Mouse (Mus musculus) CD8-positive naive resting alpha-beta T cell, adult 2 months (primary cell): Measurements from ENCODE around the gene Phldb3.

Experiments used
- DNase-seq, 2 experiments: peaks; one replicate each; pipeline ENCODE4 v3.0.0; 2022; ENCODE audit warnings: low read depth in 2 of 2, low spot score in 2 of 2

Phldb3 gene

DNA sequence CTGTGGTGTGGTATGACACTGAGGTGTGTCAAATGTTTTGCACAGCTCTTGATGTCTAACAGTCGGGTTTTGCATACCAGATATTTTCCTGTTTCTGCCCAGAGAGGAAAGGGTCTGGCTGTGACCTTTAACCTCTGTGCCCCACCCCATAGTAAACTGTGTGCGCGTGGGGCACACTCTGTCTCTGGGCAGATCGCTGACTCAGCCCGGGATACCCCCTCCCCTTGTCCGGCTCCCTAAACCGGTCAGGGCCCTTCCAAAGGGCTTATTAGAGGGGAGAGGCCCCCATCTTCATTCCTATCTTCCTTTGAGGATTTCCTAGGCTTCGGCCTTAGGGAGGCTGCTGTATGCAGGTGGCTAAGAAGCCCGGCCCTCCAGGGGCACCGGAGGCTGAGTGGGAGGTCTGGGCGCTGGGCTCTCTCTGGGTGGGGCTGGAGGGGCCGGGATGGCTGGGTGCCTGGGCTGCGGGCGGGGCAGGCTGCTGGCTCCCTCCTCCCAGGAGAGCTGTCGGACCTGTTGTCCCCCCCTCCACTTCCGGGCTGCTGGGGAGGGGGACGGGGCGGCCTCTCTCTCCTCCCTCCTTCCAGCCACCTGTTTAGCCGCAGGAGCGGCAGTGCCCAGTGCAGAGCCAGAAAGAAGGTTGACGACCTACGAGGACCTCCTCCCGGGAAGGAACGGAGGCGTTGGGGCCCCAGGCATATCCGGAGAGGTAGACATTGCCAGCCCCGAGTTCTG lies at the start of gene Phldb3:
TSS of gene Phldb3 (plus strand) at position 620 of the 735 bp plus-strand sequence.
- DNase-seq, result peak in 1 of 2 experiments; percentile 37

DNA sequence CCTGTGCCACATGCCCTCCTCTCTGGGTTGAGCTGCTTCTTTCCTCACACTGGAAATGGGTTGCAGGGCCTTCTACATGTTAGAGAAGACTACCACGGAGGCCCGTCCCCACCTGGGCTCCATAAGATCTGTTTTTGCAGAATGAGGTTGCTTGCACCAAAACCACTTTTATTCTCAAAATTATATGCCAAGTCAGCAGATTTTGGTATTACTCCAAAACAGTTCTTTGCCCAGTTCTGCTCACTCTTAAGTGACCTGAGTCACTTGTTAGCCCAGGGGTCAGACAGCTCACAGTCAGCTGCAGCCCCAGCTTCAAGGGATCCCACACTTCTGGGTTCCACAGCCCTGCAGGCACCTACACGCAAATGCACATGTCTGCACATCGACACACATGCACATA lies 49.1 kb upstream of the Phldb3 start:
- no peak for DNase-seq

DNA sequence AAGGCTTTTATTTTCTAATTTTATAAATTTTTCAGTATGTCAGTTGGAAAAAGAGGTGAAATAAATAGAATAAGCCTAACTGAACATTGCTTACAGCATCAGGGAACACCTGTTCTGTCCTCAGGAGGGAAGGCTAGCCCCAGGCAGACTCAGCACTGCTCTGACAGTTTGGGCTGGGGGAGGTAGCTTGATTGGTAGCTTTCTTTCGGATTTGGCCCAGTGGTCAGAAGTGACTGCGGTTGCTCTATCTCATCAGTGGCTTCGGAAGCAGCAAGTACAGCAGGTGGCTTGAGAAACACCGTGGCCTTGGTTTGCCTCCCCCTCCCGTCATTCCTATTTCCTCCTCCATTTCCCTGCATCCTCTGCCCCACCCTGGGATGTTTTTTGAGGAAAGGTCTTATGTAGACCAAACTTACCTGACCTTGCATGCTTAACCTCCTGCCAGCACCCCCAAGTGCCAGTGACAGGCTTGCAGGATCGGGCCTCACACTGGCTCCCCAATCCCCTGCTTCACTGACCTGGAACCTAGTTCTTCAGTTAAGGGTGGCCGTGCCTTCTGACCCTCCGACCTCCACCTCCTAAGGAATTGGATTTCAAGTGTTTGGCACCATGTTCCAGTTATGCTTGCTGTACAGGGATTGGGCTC lies 47.2 kb upstream of the Phldb3 start:
- no peak for DNase-seq

DNA sequence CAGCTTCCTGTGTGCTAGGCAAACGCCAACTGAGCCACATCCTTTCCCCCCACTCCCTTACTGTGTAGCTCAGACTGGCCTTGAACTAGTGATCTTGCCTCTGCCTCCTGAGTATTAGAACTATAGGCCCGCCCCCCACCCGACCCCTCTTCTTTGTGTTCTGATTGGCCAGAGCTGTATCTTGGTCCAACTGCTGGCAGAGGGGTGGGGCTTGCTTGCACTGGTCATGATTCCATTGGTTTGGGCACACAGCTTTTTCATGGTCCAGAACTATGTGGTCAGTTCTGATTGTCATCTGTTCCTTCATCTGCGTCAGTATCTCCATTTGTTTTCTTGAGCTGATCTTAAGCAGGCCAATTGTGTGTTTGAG lies 46.7 kb upstream of the Phldb3 start:
- DNase-seq, result no peak

DNA sequence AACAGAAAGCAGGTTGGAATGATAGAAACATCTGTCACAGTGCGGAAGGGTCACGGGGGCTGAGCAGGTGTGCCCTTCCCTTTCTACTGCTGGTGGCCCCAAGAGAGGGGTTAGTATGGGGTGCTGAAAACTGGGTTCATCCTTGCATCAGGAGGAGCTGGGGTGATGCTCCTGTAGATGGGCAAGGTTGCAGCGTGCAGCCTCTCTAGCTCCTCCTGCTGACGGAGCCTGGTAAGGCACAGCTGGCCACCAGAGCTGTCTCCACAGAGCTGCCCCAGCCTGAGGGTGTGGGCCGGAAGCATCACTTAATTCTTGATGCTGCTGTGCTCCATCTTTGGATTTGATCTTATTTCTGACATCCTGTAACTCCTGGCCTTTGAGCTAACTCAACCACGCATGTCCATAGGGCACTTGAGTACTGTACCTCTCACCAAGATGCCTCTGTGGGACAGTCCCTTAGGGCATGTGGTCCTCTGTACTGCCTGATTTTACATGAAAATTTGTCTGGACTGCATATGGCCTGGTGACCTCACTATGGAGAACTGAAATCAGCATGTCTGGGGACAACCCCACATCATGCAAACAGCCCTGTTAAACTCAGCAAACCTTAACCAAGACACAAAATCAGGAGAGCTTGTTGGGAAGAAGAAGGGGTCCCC lies 45.8 kb upstream of the Phldb3 start:
- peak; percentile 73 to 82 for DNase-seq

DNA sequence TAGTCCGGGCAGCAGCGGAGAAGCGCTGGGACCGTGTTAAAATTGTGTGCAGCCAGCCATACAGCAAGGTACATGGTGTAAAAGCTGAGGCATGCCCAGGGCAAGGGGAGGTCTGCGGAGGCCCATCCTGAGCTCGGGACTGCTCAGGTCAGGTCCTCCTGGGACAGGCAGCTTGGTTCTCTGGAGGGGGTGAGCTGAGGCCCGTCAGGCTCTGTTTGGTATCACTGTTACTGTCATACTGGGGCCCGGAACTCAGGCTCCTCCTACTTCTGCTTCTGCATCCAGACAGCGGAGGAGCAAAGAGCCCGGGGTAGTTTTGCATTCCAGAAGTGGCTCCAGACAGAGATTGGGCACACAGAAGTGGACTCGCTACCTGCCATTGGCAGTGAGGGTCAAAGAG lies 44.9 kb upstream of the Phldb3 start:
- DNase-seq, result no peak

DNA sequence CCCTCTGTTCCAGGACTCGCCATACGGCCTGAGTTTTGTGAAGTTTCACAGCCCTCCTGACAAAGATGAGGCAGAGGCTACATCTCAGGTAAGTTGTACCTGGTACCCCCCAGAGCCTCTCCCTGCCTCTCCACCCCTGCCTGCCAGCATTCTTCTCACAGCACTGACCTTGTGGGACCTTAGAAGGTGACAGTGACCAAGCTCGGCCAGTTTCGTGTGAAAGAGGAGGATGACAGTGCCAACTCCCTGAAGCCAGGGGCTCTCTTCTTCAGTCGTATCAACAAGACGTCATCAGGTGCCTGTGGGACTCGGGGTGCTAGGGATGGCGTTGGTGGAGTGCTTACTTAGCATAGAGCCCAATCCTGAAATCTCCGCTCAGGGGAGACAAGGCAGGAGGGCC lies 44.4 kb upstream of the Phldb3 start:
- no peak for DNase-seq

DNA sequence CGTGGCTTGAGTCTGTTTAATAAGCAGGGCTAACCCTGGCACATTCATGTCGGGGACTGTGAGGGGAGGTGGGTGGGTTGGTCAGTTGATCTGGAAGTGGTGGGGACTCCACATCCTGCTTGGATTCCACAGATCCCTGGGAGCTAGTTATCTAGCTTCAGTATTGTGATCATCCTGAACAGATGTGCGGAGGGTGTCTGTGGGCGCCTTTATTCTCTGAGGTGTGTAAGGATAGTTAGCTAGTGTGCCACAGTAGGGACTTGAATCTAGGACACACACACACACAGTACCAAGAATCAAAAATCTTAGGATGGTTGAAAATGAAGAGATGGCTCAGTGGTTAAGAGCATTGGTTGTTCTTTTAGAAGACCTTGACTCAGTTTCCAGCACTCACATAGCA lies 42.1 kb upstream of the Phldb3 start:
- no peak for DNase-seq

DNA sequence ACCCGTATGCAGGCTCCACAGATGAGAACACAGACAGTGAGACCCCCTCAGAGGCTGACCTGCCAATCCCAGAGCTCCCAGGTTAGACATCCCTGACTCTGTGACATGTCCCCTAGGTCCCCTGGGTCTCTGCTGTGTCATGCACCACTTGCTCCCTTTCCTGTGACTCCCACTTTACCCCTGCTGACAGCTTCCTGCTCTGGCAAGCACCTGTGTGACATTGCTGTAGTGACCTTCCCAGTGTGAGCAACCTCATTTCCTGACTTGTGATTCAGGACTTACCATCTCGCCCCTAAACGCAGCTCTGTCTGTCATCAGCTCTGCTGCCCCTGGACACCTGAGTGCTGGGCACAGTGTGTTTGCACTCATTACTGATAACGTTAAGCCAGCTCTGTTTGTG lies 39.5 kb upstream of the Phldb3 start:
- DNase-seq, result no peak

DNA sequence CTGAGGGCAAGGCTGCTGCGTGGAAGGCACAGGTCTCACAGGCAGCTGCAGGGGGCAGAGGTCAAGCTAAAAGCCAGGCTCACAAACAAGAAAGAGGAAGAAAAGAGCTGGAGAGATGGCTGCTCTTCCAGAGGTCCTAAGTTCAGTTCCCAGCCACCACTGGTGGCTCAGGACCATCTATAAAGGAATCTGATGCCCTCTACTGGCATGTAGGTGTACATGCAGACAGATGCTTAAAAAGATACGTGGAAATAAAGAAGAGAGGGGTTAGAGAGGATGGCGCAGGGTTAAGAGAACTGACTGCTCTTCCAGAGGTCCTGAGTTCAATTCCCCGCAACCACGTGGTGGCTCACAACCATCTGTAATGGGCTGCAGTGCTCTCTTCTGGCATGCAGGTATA lies 38.1 kb upstream of the Phldb3 start:
- DNase-seq, result no peak

DNA sequence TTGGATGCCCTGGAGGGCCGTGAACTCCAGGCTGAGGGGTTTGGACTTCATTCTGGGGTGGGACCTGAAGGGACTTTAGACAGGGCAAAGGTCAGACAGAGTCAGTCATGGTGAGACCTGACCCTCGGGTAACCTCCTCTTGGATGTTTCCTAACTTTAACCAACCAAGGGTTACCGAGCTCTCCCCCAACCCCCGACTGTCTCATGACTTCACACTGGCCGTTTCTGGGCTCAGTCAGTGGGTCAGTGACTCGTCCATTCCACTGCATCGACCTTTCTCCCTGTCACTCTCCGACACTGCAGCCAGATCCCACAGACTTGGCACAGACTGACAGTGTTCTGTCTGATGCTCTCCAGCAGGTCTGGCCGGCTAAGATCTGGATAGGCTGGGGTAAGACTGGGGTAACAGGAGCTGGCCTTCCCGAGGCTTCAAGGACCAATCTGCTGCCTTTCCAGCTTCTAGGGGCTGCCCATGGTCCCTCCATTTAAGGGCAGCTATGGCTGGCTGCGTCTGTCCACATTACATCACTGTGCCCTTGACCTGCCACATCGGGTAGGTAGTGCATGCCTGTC lies 36.3 kb upstream of the Phldb3 start:
- DNase-seq, result no peak

DNA sequence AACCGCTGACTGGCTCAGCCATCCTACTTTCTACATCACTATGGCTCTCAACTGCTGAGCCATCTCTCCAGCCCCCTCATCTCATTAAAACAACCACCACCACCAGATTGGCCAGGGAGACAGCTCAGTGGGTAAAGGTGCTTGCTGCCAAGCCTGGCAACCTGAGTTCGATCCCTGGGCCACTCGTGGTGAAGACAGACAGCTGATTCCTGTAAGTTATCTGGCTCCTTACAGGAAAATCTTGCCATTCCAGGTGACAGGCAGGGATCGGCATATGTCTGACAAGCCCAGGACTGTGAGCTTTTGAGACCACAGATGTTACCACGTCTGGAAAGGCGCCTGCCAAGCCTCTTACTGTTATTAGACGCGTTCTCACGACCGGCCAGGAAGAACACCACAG lies 32.8 kb upstream of the Phldb3 start:
- no peak for DNase-seq

DNA sequence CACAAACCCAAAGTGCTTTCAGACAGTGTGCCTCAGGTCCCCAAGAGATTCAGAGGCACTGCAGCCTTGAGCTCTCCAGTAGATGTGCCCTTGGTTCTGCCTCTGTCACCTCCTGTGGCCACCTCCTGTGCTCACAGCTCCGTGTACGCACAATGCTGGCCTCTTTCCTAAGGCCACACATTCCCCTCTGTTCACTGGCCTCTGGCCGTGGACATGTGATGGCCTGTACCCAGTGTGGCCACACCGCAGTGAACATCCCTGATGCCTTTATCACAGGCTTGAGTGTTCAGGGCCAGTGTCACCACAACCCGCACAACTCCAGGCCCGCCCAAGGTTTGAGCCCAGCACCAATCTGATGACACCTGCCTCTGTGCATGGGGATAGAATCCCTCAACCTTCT lies 25.7 kb upstream of the Phldb3 start:
- DNase-seq, result no peak

DNA sequence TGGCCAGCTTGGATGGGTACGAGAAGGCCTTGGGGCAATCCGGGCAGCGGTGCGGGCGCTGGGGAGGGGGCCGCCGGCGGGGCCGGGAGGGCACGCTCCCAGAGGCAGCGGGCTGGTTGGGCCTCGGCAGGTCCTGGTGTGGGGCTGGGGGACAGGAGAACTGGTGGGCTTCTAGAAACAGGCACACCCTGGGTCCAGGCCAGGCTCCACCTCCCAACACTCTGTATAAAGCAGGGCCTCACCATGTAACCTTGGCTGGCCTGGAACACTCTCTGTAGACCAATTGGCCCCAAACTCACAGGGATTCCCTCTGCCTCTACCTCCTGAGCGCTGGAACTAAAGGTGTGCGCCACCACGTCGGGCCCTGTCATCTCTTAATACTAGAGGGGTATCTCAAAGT lies 24.6 kb upstream of the Phldb3 start:
- DNase-seq, result no peak

DNA sequence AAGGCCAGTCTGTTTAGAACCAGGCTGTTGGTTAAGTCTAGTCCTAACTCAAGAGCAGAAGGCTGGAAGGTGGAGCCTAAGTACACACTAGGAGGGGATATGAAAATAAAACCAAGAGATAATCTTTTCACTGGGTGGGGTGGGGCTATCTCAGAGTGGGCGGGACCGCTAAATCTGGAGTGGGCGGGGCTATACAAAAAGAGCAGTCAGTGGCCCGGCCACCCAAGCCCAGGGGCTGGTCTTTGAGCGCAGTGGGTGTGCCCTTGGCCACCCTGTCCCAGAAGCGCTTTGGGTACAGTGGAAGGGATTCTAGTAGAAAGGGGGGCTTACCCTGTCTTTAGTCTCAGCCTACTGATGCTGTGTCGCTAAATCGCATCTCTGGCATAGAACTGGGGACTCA lies 23.7 kb upstream of the Phldb3 start:
- no peak for DNase-seq

DNA sequence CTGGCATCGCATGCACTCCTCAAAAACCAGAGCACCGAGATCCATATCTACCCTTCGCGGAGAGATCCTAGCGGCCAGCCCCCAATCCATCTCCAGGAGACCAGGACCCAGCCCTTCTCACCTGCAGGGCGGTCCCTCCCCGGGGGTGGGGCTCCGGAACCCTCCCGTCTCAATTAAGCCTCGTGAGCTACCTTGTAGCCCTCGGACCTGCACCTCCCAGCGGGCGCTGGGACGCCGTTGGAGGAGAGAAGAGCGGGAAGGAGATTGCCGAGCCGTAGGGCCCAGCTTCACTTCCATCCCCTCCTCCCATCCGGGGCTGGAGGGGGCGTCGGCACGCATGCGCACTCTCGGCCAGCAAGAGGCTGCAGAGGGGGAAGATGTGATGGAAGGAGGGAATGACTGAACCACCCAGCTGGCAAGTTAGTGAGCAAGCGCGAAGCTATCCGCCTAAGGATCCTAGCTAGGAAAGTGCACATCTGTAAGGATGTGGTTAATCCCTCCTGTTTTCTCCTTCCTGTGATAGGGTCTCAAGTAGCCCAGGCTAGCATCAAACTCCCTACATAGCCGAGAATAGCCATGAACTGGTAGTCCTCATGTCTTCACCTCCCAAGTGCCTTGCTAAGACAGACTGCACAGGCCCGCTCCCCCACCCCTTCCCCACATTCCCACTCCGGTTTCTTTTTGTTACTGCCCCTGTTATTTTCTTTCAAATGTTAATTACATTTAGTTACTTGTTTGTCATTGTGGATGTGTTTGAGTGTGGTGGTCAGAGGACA lies 23.0 kb upstream of the Phldb3 start, which contains the start of the genes Ethe1 and Zfp575:
TSS of gene Ethe1 (plus strand) at position 214 of the 776 bp plus-strand sequence.
TSS of gene Zfp575 (minus strand) at position 312 of the 776 bp plus-strand sequence.
- DNase-seq, result no peak

DNA sequence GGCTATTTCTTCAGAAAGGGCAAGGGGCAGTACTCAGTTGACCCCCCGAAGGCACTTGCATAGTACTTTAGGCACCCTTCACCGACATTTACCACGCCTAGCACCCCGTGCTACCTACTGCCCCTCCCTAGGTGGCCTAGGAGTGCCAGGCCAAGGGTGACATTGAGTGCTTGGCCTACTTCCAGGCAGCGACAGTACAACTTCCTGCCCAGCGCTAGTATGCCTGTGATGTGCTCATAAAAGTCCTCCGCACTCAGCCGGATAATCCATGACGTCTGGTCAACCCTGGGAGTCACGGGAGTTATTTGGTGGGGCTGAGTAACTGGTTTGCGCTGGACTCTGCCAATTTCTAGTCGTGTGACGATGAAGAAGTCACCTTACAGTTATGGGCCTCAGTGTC lies 22.2 kb upstream of the Phldb3 start:
- DNase-seq, result no peak

DNA sequence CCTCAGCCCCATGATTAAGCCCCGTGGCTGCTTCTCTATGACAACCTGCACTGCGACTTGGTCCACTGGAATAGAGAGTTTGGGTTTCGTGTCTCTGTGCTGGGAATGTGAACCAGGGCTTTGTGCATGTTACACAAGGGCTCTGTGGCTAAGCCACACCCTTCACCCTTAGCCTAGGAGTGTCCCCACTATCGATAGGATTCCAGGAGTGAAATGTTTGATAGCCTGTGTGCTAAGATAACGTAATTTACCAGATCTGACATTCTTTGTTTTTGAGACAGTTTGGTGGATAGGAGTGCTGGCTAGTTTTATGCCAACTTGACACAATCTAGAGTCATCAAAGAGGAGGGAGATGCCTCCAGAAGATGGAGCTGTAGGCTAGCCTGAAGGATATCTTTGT lies 18.8 kb upstream of the Phldb3 start:
- no peak for DNase-seq

DNA sequence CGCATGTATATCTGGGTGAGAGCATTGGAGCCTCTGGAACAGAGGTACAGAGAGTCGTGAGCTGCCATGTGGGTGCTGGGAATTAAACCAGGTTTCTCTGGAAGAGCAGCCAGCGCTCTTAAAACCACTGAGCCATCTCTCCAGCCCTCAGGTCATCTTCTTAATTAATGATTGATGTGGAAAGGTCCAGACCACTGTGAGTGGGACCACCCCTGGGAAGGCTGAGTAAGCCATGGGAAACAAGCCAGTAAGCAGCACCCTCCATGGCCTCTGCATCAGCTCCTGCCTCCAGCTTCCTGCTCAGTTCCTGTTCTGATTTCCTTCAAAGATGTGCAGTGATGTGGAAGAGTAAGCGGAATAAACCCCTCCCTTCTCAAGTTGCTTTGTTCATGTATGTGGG lies 18.4 kb upstream of the Phldb3 start:
- DNase-seq, result no peak

DNA sequence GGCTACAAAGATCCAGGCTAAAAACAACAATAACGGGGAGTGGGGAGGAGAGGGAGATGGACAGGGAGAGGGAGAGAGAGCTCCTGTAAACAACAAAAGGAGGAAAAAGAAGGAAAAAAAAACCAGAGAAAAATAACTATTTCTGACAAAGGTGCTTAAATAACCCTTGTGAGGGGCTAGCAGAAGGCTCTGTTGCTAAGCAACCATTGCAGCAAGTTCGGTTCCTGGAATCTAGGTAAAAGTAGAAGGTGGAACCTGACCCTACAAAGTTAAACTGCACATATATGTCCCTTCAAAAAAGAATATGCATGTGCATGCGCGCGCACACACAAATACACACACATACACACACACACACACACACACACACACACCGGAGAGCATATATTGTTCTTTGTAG lies 17.8 kb upstream of the Phldb3 start:
- DNase-seq, result no peak

DNA sequence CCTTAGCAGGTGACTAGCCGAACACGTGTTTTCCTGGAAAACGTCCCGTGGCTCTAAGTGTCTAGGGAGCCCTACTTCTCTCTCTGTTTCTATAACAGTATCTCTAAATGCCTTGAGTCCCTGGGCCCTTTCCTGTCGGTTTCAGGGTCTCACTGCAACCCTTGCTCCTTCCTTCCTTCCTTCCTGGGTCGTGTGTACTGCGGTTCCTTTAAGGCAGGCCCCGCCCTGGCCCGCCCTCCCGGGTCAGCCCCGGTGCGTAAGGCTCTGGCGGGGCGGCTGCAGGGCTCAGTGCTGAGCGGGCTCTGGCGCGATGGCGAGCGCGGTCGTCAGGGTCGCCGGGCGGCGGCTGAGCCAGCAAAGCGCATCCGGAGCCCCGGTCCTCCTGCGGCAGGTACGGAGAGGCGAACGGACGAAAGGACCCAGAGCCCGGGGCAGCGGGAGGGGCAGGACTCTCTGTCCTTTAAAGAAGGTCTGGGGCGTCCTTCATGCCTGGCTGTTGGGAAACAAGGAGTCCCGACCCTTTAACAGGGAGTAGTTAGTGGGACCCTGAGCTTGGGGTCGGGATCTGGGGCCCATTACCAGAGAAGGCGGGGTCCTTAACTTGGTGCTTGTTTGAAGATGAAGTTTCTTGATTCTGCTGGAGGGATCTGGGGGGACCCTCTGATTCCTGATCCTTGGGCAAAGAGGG lies 16.8 kb upstream of the Phldb3 start:
- DNase-seq, result peak; percentile 48 to 55
